Mouse (Mus musculus): Measurements from ENCODE around the gene Pold2. TPM values are rescaled to one million over a fixed set of nuclear protein-coding genes. Genes with fewer than 3 reads are reported as not detected.
"Not testable (repeated sequence)": the region's sequence is repeated elsewhere in the genome, so short reads cannot be mapped to it uniquely, and the experiment has no call there.

The Pold2 gene
- total RNA-seq, 2 experiments from 2014 or later = 35.4 to 40.6 TPM

DNA sequence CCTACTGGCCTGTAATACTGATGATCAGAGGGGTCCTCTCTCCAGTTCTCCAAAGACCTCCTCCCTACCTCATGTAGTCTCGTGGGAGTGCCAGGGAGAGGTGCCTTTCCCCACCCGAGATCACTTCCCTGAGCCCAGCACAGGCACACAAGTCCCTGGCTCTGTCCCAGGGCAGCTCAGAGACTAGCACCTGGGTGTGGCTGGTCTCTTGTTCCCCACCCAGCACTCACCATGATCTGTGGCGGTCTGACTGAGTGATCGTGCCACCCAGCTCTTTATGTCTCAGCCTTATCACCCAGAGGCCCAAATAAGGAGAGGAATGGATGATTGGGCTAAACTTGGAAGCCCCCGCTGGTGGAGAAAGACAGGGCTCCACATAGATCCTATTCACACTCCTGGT lies 20.4 kb upstream of the Pold2 start, which contains the start of gene Myl7:
Gene Myl7, minus strand, starts transcription at position 252 of the 400 bp plus-strand sequence.
- no peak for DNase-seq

DNA sequence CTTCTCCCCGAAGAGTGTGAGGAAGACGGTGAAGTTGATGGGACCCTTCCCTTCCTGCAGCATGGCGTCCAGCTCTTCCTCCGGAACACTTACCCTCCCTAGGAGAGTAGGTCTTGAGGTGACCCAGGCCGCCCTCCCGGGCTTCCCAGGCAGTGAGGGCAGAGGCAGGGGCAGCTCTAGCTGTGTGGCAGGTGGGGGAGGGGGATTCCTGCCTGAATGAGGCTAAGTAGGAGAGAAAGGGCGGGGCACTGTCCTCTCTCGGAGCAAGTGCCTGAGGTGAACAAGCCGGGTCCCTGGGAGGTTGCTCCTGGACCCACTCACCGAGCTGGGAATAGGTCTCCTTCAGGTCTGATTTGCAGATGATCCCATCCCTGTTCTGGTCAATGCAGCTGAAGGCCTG lies 19.7 kb upstream of the Pold2 start:
- DNase-seq = no peak

- DNase-seq = no peak
These were observed 19.1 kb upstream of the Pold2 start for GRCm38 (mm10) chr11:5897230-5897629.

DNA sequence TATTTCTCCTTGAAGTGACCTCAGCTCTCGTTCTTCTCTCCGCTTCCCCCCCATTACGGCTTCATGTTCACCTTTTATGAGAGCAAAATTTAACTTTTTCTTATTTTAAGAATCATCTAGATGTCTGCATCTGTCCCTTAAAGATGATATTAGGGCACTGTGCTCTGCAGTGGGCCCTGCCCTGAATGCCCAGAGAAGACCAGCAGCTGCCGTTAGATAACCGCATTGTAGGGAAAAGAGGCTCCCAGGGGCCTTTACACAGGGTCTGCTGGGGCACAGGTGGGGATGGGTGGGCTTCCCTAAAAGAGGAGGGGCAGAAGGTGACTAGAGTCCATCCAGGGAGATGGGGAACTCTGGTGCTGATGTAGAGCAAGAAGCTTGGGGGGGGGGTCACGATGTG lies 15.7 kb upstream of the Pold2 start:
- no peak for DNase-seq

DNA sequence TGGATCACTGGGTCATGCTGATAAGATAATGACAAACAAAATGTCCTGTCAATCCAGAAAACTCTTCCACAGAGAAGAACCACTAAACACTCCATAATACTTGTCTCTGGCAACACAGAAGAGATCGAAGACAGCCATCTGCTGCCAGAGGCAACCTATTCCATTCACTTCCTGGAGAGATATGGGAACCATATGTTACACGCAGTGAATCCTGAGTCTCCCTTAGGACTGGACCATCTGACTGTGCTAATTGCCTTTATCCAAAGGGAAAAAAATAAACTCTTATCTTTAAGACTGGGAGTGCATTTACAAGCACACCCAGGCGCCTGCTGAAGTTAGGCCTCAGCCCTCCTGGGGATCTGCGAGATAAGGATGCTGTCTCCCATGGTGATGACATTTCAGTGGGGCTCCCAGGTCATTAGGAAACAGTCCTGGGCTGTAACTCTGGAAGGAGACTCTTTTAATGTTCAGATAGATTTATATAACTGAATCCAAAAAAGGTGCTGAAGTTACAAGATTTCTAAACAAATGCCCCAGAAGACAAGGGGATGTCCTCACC lies 14.8 kb upstream of the Pold2 start:
- no peak for DNase-seq

DNA sequence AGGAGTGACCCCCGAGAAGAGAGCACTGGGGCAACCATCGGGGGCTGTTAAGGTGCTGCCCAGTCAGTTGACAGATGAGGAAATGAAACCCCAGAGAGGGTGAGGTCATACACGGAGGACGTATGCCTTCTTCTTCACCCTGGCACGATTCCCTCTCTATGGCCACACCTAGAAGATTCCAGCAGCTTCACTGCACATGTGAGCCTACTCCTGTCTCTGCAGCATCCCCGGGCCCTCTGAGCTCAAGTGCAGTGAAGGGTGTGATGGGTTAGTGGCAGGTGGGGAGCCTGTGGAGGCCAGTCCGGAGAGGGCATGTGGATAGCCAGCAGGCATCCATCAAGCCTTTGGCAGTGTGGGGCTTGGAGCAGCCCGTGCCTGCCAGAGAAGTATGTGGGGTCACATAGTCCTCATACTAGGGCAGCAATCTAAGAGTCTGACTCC lies 14.1 kb upstream of the Pold2 start:
- peak in 1 of 2 experiments; percentile 47 for DNase-seq

DNA sequence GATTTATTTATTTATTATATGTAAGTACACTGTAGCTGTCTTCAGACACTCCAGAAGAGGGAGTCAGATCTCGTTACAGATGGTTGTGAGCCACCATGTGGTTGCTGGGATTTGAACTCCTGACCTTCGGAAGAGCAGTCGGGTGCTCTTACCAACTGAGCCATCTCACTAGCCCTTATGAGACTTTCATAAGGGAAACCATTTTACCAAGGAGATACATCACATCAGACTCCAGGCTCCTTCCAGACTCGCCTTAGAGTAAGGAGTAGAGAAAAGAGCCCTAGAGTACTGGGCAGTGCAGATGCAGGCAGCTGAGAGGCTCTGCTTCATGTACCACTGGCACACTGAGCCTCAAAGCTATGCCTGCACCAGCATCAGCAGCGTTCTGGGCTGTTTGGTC lies 10.5 kb upstream of the Pold2 start:
- not testable (repeated sequence) for DNase-seq

GRCm38 (mm10) chr11:5887250-5887649 lies 9.2 kb upstream of the Pold2 start:
- DNase-seq = no peak

- peak; percentile 69 to 85 for DNase-seq
These were observed 8.1 kb upstream of the Pold2 start for GRCm38 (mm10) chr11:5886187-5886586.

DNA sequence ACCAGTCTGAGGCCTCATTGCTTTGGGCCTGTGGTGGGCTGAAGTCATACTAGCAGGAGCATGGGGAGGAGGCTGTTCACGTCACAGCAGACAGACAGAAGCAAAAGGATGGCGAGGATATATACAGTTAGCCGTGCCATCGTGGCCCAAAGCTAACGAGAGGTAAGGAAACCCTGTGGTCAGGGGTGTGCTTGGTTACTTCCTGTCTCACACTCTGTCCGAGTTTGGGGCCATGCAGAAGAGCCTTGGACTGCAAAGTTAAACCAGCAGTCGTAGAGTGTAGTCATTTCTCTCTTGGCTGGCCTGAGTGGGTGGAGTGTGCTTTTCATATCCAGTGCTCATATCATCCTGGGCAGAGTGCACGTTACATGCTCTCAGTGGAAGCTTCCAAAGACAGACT lies 4.4 kb upstream of the Pold2 start:
- DNase-seq = no peak

GRCm38 (mm10) chr11:5879905-5880304 lies 1.8 kb upstream of the Pold2 start:
- peak in 1 of 2 experiments; percentile 64 for DNase-seq

DNA sequence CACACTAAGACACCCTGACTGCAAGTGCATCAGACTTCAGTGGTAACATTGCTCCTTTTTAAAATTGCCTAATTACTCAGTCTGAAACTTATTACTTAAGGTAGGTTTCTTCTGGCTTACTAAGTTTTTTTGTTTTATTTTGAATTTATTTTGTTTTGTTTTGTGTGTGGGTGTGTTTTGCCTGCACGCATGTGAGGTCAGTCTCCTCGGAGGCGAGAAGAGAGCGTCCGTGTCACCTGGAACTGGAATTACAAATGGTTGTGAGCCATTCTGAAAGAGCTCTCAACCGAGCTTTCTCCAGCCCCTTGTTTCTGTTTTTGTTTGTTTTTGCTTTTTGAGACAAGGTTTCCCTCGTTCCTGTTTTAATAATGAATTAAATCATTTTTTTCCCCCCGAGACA lies 569 bp upstream of the Pold2 start:
- no peak for DNase-seq

DNA sequence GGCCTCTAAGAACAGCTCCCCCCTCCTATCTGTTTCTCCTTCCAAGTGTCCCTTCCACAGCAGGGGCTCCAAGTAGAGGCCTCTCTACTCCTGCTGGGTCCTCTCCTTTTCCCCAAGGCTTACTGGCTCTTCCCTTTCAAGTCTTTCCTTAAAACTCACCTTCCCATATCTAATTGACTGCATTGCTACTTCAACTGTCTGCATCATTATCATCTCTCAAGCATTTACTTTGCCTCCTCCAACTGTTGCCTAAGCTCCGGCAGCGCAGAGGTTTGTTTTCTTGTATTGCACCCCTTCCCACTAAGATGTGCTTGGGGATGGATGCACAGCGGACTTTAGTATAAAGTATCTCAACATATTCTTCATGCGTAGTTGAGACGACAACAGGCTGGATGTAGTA lies 671 bp downstream of the Pold2 start:
- DNase-seq = no peak

DNA sequence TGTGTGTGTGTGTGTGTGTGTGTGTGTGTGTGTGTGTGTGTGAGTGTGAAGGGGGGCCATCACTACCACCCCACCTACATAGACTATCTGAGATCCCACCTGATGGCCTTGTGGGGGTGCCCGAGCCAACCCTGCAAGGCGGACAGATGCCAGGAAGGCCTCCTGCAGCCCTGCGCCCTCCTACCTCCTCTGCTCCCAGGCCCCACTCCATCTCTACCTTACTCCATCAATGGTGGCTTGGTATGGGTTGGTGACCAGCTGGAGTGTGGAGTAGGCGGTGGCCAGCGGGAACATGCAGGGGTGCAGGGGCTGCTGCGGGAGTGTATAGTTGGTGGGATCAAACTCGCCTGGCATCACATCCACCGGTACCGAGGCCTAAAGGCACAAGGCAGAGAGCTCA lies 4.9 kb downstream of the Pold2 start:
- no peak for DNase-seq

DNA sequence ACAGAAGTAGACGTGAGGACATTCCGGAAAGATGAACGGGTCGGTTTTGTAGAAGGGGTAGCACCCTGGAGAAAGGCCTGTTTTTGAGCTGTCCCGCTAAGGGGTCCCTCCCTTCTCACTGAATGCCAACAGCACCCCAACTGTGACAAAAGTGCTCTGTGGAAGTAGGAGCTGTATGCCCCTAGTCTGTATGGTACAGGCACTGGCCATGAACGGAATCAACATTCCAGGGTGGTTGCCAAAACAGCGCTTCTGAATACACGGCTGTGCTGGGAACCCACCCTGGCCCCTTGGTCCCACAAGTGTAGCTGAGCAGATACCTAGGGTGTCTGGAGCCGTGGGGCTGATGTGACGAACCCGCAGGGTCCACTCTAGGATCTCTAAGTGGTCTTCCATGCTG lies 5.4 kb downstream of the Pold2 start:
- no peak for DNase-seq

DNA sequence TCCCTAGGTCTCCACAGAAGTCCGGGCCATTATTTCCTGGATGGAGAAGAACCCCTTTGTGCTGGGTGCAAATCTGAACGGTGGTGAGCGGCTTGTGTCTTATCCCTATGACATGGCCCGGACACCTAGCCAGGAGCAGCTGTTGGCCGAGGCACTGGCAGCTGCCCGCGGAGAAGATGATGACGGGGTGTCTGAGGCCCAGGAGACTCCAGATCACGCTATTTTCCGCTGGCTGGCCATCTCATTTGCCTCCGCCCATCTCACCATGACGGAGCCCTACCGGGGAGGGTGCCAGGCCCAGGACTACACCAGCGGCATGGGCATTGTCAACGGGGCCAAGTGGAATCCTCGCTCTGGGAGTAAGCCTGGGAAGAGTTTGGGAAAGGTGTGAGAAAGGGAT lies 8.0 kb downstream of the Pold2 start:
- no peak for DNase-seq

DNA sequence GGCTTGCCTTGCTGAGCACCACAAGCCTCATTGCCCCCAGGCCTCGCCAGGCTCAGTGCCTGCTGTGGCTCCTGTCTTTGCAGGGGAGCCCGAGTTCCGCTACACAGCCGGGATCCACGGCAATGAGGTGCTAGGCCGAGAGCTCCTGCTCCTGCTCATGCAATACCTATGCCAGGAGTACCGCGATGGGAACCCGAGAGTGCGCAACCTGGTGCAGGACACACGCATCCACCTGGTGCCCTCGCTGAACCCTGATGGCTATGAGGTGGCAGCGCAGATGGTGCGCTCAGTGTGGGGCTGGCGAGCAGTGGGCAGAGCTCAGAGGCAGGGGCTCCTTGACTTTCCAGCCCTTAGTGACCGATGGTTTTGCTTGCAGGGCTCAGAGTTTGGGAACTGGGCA lies 8.8 kb downstream of the Pold2 start:
- no peak for DNase-seq

DNA sequence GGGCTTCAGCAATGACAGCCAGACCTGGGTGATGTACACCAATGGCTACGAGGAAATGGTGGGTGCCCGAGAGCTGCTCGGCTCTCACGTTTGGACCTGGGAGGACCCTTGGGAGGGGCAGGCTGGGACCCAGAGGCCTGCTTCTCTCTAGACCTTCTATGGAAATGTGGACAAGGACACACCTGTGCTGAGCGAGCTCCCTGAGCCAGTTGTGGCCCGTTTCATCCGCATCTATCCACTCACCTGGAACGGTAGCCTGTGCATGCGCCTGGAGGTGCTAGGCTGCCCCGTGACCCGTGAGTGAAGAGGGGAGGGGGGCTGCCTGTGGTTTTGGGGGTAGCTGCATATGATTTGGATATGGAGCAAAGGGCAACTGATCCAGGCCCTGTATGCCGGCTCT lies 9.8 kb downstream of the Pold2 start:
- no peak for DNase-seq

GRCm38 (mm10) chr11:5867196-5867595 lies 10.9 kb downstream of the Pold2 start:
- no peak for DNase-seq

- DNase-seq = peak in 1 of 2 experiments; percentile 43
These were observed 15.5 kb downstream of the Pold2 start for GRCm38 (mm10) chr11:5862394-5863105.

DNA sequence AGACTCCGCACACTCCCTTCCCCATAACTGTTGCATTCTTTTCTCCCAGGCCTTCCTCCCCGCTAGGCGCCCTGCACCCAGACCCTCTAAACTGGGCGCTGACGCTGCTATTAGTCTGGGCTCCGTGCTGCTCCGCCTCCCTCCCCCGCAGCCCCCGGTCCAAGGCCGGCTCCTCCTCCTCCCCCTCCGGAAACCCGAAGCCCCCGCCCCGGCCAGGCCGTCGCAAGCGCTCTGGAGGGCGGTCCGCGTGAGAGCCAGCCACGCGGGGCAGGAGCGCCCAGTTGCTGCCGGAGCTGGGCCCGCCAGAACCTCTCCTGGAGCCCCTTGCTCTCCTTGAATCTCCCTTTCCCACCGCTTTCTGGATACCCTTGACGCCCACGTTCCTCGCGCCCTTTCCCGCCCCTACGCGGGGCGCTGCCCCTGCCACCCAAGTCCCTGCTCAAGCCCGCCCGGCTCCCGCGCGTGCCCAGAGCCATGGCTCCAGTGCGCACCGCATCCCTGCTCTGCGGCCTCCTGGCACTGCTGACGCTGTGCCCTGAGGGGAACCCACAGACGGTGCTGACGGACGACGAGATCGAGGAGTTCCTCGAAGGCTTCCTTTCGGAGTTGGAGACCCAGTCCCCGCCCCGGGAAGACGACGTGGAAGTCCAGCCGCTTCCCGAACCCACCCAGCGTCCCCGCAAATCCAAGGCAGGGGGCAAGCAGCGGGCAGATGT lies 16.3 kb downstream of the Pold2 start, which contains the start of gene Aebp1:
Gene Aebp1, plus strand, starts transcription at position 270 of the 716 bp plus-strand sequence.
- peak; percentile 66 to 72 for DNase-seq

DNA sequence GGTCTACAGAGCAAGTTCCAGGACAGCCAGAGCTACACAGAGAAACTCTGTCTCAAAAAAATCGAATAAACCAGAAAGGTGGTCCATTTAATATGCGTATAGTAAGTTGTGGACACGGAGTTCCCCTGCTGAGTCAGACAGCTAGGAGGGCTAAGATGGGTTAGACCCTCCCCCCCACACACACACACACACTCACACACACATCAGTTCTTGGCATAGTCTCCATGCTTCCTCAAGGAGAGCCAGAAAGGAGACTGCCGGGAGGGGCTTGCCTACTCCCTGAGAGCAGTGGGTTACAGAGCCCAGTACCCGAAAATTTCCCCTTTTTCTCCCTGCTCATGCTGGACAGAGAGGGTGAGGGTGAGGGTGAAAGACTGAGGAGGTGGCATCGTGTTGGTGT lies 17.5 kb downstream of the Pold2 start:
- DNase-seq = no peak

GRCm38 (mm10) chr11:5859883-5860550 lies 18.1 kb downstream of the Pold2 start:
- no peak for DNase-seq
